Mouse (Mus musculus) heart, embryonic 11.5 days (tissue): Measurements from ENCODE around the gene Igf2r. TPM values are rescaled to one million over a fixed set of nuclear protein-coding genes. Genes with fewer than 3 reads are reported as not detected.
A peak's percentile ranks its signal among the peaks of the same experiment; 100 is the strongest.

Experiments used
- ATAC-seq: fragments of 200-750 bp; cut with Nextera tagmentation; replicated peaks from 2 replicates; pipeline ENCODE4 v1.8.0; 2017; ENCODE audit warnings: moderate library complexity; ENCODE audit not compliant: insufficient number of reproducible peaks, low FRiP score, low TSS enrichment
- H3K27ac ChIP-seq: fragments of 300-500 bp; sonication (generic); 2 replicates; pipeline ENCODE4 v1.5.1; 2014; ENCODE audit warnings: mild to moderate bottlenecking, low read depth, low read length
- H3K27me3 ChIP-seq: fragments of 300-500 bp; sonication (generic); 2 replicates; pipeline ENCODE4 v1.6.1; 2014; ENCODE audit warnings: mild to moderate bottlenecking, low read length, mixed read lengths; ENCODE audit not compliant: control insufficient read depth, insufficient read depth
- H3K36me3 ChIP-seq: fragments of 300-500 bp; sonication (generic); 2 replicates; pipeline ENCODE4 v1.6.1; 2014; ENCODE audit warnings: mild to moderate bottlenecking, low read length, moderate library complexity, mixed read lengths; ENCODE audit not compliant: control insufficient read depth, insufficient read depth
- H3K4me1 ChIP-seq: fragments of 300-500 bp; sonication (generic); 2 replicates; pipeline ENCODE4 v1.6.1; 2014; ENCODE audit warnings: low read length; ENCODE audit not compliant: control insufficient read depth, insufficient read depth
- H3K4me2 ChIP-seq: fragments of 300-500 bp; sonication (generic); 2 replicates; pipeline ENCODE4 v1.6.1; 2014; ENCODE audit warnings: mild to moderate bottlenecking, moderate library complexity
- H3K4me3 ChIP-seq: fragments of 300-500 bp; sonication (generic); 2 replicates; pipeline ENCODE4 v1.5.1; 2014; ENCODE audit warnings: low read depth, low read length
- H3K9ac ChIP-seq: fragments of 300-500 bp; sonication (generic); 2 replicates; pipeline ENCODE4 v1.6.1; 2014; ENCODE audit warnings: mild to moderate bottlenecking, low read depth, low read length, moderate library complexity
- H3K9me3 ChIP-seq: fragments of 300-500 bp; sonication (generic); replicated peaks from 2 replicates; pipeline ENCODE4 v1.6.1; 2016; ENCODE audit warnings: low read length; ENCODE audit not compliant: control insufficient read depth
- WGBS: fragments of 180-500 bp; shearing (Covaris S2); extraction: QIAGEN DNeasy Blood & Tissue Kit; methylation state at CpG from one replicate; pipeline ENCODE4 v1.1.7; 2014; ENCODE audit not compliant: insufficient replicate concordance; 5-methylcytosine and 5-hydroxymethylcytosine counted together
- polyA plus RNA-seq: library from polyadenylated mRNA; unstranded; fragments of >200 nt; fragmentation: Nextera tagmentation; extraction: Ambion mirVana; gene quantifications from 2 replicates; pipeline ENCODE4 v1.2.1, GENCODE M21; 2014

Igf2r gene
- polyA plus RNA-seq, 1 experiment from 2014 or later, result 199 TPM

DNA sequence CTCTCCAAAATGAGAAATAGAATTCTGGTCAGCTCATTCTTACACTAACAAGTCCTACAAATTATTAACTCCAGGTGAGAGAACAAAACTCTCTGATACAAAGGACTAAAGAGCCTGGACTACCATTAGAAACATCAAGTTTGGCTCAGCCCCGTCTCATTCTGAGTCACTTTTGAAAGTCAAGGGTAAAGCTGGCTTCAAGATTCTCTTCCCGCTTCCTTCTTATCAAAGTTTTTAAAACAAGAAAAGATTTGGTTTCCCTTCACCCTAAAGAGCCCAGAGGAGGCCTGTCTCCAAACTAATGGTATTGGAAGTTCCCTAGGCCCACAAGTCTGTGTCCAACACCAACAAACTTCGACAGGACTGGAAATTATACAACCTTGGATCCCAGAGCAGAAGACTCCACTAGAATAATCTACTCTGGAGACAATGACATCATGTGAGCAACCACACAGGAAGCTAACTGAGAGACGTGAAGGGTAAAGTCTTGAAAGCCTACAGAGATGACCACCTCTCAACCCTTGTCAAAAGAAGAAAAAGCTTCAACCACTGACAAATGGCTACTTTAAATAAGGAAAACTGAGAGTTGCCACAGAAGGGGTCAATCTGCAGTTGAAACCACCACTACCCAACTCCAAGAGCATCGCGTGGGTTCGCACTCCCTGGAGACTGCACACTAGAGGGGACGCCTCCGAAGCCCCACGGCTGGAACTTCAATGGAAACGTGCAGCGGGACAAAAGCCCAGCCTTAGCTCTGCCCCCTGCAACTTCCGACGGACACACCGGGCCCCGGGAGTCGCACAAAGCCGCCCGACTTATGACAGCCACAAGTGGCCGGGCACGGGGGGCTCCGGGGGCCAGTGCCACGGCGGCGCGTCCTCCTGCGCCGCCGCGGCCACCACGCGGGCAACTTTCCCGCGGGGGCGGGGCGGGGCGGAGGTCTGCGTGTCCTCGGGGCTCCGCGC is 767 bp downstream of the Igf2r start:
- Histone ChIP-seq H3K4me1 (peaks cover 26% of the 10 kb centered on the region), H3K4me3 (peak overlapping the region; percentile 75), H3K27me3 (no peaks in the 10 kb centered on the region), H3K9me3 (no peaks in the 10 kb centered on the region), H3K27ac (peak overlapping the region; percentile 98), H3K9ac (peak overlapping the region; percentile 96), H3K4me2 (peak overlapping the region; percentile 69), H3K36me3 (peaks cover 33% of the 10 kb centered on the region)
- ATAC-seq, result no peak; the same call in 1 of the 2 replicates
- WGBS, result 23% methylated on average over 35 of the region's 41 CpGs

DNA sequence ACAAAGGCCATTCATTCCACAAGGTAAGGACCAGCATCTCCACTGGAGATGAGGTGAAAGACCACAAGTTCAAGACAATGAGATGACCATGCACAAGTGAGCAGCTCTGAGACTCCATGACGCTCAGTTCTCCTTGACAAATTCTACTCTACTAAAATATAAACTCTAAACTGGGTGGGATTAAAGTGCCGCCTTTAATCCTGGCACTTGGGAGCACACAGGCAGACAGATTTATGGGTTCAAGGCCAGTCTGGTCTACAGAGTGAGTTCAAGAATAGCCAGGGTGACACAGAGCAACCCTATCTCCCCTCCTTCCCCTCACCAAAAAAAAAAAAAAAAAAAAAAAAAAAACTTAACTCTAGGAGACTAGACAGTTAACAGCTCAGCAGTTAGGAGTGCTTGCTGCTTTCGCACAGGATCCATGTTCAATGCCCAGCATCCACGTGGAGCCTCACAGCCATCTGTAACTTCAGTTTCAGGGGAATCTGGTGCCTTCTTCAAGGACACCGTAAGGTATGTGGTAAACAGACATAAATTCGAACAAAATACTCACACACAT is 2.1 kb downstream of the Igf2r start:
- Histone ChIP-seq H3K4me1 (peaks cover 26% of the 10 kb centered on the region), H3K9ac (peak overlapping the region; percentile 96), H3K27ac (peak overlapping the region; percentile 98), H3K4me3 (peak overlapping the region; percentile 75), H3K36me3 (peaks cover 38% of the 10 kb centered on the region), H3K9me3 (no peaks in the 10 kb centered on the region), H3K4me2 (peak overlapping the region; percentile 69), H3K27me3 (no peaks in the 10 kb centered on the region)
- ATAC-seq, result no peak
- WGBS, result 54% methylated on average over 6 of the region's 6 CpGs

DNA sequence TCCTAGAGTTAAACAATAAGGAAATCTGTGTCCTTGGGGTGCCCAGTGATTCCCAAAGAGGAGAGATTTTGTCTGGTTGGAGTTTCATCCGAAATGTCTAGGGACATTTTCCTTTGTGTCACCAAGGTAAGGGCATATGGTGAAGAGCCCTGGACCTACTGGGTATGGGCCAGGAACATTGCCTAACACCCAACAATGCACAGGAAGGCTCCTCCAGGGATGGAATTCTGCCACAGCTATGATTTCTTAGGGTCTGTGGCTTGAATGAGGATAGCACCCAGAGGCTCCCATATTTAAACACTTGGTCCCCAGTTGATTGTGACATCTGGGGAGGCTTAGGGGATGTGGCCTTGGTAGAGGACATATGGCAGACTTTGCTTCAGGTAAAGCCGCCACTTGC is 6.1 kb downstream of the Igf2r start:
- H3K4me1 ChIP-seq, result peaks cover 49% of the 10 kb centered on the region
- H3K4me2 ChIP-seq, result peak overlapping the region; percentile 69
- peaks cover 32% of the 10 kb centered on the region for H3K36me3 ChIP-seq

DNA sequence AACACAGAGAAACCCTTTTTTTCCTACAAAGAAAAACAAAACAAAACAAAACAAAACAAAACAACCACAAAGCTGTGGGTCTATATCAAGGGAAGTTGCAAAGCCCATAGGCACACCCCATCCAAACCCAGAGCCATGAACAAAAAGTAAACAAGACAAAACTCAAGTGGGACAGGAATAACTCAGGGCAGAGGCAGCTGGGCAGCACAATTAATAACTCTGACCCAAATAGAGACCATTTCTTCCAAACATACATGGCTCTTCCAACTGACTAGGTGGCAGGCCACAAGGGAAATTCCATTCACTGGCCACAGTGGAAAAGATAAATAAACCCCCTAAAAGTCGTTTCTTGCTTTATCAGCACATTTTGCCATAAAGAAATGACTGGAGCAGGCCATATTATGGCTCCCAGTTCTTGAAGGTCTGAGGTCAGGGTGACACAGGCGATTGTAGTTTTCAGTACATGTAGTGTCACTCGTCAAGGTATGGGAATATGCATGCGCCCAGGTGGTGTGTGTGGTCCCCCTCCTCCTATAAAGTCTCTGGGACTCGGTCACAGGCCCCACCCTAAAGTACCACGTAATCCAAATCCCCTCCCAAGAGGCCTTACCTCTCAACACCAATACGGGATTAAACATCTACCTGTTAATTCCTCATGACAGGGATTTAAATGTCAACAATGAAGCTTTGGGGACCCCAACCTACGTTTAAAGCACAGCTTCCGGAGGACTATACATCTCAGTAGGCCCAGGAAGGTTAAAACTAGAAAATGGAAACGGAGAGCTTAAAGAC is 8.9 kb downstream of the Igf2r start:
- peaks cover 68% of the 10 kb centered on the region for H3K4me1 ChIP-seq
- peak overlapping the region; percentile 18 for H3K4me3 ChIP-seq
- WGBS, result 67% methylated on average over 10 of the region's 10 CpGs
- peak overlapping the region; percentile 56 for H3K4me2 ChIP-seq
- H3K9me3 ChIP-seq, result no peaks in the 10 kb centered on the region
- H3K27me3 ChIP-seq, result no peaks in the 10 kb centered on the region
- peak overlapping the region; percentile 86 for H3K27ac ChIP-seq
- H3K9ac ChIP-seq, result peak overlapping the region; percentile 68
- no peak for ATAC-seq
- H3K36me3 ChIP-seq, result peaks cover 28% of the 10 kb centered on the region

More for the DNA sequence above, 6.1 kb downstream of the Igf2r start:
- no peaks in the 10 kb centered on the region for H3K9me3 ChIP-seq
- H3K27me3 ChIP-seq, result no peaks in the 10 kb centered on the region
- peak overlapping the region; percentile 67 for H3K27ac ChIP-seq
- ATAC-seq, result no peak
- peak overlapping the region; percentile 4; the same call in 1 of the 2 replicates for H3K9ac ChIP-seq
- 89% methylated on average over 2 of the region's 2 CpGs for WGBS
- peak overlapping the region; percentile 75 for H3K4me3 ChIP-seq

DNA sequence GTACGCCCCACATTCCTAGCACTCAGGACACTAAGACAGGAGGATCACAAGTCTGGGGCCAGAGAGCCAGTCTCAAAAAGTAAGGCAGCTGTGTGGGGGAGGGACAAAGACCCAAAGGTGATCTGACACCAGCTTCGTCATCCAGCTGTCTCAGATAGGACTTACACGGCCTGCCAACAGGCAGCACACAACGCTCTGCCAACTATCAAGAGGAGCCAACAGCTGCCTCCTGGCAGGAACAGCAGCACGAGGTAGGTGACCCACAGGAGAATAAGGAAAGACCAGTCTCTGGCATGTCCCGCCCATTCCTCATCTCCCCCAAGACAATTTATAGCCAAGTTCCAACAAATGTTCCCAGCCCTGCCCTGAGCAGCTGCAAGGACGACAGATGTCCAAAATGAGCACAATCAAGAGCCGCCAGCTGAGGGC is 9.8 kb downstream of the Igf2r start:
- Histone ChIP-seq H3K27ac (peak overlapping the region; percentile 86), H3K36me3 (peaks cover 27% of the 10 kb centered on the region), H3K4me3 (peak overlapping the region; percentile 11), H3K9me3 (no peaks in the 10 kb centered on the region), H3K9ac (peak overlapping the region; percentile 68), H3K4me2 (peak overlapping the region; percentile 56), H3K27me3 (no peaks in the 10 kb centered on the region), H3K4me1 (peaks cover 75% of the 10 kb centered on the region)
- WGBS, result 39% methylated on average over 8 of the region's 8 CpGs
- ATAC-seq, result no peak

DNA sequence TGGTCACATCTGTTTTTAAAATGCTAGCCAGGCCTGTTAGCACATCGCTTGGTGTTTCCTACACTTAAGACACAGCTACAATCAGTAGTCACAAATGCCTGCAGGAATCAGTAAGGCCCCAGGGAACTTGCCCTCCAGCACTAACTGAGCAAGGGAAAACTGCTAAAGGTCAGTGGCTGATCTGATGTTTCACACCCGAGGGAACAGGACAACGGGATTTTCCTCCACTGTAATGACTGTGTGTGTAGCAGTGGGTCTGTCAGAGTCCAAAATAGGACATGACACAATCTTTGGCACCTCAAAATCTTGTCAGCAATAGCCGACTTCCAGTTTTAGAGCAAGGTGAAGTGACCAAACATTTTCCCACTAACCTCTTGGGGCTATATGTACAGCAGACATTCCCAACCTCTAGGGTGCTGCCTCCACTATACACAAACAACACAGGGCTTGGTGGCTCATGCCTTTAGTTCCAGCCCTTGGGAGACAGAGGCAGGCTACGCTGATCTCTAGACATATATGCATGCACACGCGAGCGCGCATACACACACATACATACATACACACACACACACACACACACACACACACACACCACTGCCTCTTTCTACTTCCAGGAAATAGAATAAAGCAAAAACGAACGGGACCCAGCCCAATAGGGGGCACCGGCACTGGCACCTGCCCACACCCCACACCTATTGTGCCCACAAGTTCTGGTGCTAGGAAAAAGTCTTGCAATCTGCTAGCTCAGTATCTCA is 10.6 kb downstream of the Igf2r start:
- Histone ChIP-seq H3K4me1 (peaks cover 78% of the 10 kb centered on the region), H3K9ac (peak overlapping the region; percentile 68), H3K4me2 (peak overlapping the region; percentile 56), H3K36me3 (peaks cover 24% of the 10 kb centered on the region), H3K27ac (peak overlapping the region; percentile 86), H3K27me3 (no peaks in the 10 kb centered on the region), H3K9me3 (no peaks in the 10 kb centered on the region), H3K4me3 (peak overlapping the region; percentile 11; the same call in 1 of the 2 replicates)
- WGBS, result 68% methylated on average over 12 of the region's 12 CpGs
- ATAC-seq, result no peak

DNA sequence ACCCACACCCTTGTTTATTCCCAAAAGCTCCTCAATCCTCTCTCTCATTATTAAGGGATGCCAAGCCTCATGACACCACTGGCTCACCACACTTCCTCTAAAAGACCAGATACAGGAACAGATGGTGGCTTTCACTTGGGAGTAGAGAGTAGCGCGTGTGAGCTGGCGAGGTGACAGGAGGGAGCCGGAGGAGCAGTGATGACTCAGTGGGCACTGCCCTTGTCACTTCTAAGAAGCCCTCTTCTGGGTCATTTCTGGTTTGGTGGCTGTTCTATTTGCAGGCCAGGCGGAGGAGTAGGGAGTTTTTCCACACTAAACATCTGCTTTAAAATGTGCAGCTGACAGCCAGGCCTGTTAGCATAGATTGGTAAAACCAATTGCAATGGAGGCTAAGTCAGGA is 11.5 kb downstream of the Igf2r start:
- 57% methylated on average over 5 of the region's 5 CpGs for WGBS
- ATAC-seq, result no peak
- no peak overlapping the region; the same call in 1 of the 2 replicates for H3K9ac ChIP-seq
- H3K27ac ChIP-seq, result peak overlapping the region; percentile 86
- H3K27me3 ChIP-seq, result no peaks in the 10 kb centered on the region
- no peak overlapping the region for H3K4me3 ChIP-seq
- H3K36me3 ChIP-seq, result peaks cover 19% of the 10 kb centered on the region
- H3K4me2 ChIP-seq, result peak overlapping the region; percentile 56
- peaks cover 82% of the 10 kb centered on the region for H3K4me1 ChIP-seq
- no peaks in the 10 kb centered on the region for H3K9me3 ChIP-seq
